Mouse (Mus musculus) layer of hippocampus, adult 9-10 months (tissue): ENCODE data around the gene Olfr645.

Source experiments
- DNase-seq: peaks from one replicate; pipeline ENCODE4 v3.0.0; 2022; ENCODE audit warnings: low spot score

The Olfr645 gene

DNA sequence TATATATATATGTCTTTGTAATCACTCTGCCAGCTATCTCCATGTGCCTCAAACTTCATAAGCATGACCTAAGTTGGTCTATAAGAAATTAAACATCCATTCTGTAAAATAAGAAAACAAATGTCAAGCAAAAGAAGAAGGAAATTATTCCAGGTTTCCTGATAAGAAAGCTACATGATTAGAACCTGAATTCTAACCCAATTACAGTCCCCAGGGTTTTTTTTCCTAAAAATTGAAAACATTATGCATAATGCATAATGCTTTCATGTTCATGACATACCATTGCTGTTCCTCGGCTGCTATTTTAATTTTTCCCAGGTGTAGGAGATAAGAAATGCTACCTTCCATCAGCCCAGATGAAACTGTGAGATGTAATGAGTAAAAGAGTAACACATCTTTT, at the start of gene Olfr645:
Gene Olfr645, minus strand, starts transcription at position 101 of the 400 bp plus-strand sequence.
- DNase-seq, result no peak

GRCm38 (mm10) chr7:104129726-104130125, 44.5 kb upstream of the Olfr645 start, which contains the start of gene Ubqln5:
Gene Ubqln5 (minus strand): TSS chr7:104129826.
- no peak for DNase-seq

DNA sequence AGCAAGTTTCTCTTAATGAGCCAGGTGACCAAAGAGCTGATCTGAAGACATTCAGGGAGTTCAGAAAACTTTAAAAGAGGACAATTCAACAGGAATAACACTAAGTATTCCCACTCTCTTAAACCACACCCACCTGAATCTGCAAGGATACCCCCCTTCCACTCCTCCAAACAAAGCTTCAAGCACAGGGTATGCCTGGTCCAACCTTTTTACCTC, 19.4 kb upstream of the Olfr645 start, which contains the start of gene Olfr646:
Gene Olfr646, plus strand, starts transcription at position 117 of the 216 bp plus-strand sequence.
- DNase-seq, result no peak

DNA sequence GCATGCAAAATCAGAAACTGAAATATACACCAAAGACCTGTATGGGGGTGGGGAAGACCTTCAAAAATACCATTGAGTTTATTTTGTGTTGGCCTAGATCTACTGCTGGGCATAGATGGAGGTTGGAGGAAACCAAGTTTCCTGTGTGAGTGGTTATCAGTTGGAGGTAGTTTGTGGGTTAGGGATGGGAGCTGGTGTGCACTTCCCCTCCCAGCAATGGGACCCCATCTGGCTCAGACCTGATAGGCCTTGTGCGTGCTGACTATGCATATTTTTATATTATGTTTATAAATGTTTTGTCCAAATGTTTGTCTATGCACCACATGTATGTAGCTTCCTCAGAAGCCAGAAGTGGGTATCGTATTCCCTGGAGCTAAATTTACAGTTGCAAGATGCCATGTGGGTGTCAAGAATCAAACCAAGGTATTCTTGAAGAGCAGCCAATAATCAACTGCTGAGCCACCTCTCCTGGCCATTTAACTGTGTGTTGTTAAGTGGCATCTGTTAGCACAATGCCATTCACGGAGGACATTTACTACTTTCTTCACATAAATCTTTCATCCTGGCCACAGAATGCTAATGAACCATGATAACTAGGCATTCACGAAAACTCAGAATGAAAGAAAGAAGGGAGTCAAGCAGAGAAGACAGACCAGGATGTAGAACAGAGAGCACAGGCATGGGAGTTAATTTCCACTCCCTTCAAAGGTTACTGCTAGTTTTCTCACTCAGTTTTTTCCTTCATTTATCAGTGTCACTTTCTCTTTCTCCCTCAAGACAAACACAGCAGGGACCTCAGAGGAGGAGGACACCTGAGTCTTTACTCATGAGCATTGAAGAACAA, 18.9 kb upstream of the Olfr645 start:
- DNase-seq, result no peak

DNA sequence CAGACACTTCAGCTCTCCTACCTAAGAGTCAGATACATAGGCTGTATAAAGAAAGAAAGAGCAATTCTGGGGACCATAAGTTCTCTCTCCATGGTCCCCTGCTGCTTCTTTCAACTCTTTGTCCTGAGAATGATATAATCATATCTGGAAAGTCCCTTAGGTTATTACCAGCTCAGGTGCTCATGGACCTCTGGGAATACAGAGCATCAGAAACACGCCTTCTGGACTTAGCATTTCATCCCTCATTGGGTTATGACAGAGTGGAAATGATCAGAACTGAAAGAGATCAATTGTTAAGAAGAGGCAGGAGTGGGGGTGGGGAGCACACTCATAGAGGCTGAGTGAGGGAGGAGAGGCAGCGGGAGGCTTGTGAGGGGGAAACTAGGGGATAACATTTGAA, 13.5 kb downstream of the Olfr645 start, which contains the start of gene Olfr644:
Gene Olfr644, minus strand, starts transcription at position 101 of the 400 bp plus-strand sequence.
- DNase-seq, result no peak

GRCm38 (mm10) chr7:104061345-104061744, 23.9 kb downstream of the Olfr645 start, which contains the start of gene 4930516K23Rik:
Gene 4930516K23Rik (minus strand): TSS chr7:104061445.
- no peak for DNase-seq

DNA sequence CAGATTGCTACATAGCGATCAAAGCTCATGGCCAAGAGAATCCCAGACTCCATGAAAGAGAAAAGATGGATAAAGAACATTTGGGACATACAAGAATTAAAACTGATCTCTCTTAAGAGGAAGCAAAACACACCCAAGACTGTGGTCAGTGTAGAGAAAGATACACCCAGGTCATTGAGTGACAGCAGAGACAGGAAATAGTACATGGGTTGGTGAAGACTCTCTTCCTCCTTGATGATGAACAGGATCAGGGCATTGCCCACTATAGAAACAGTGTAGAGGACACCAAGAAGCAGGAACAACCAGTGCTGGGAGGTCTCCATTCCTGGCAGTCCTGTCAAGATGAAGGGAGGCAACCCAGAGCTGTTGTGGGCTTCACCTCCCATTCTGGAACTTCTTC, 26.1 kb downstream of the Olfr645 start:
- DNase-seq, result no peak

- DNase-seq, result no peak
Observed at GRCm38 (mm10) chr7:104052566-104052965, 32.7 kb downstream of the Olfr645 start, which contains the start of gene Olfr642. Gene Olfr642 (minus strand): TSS chr7:104052666.

DNA sequence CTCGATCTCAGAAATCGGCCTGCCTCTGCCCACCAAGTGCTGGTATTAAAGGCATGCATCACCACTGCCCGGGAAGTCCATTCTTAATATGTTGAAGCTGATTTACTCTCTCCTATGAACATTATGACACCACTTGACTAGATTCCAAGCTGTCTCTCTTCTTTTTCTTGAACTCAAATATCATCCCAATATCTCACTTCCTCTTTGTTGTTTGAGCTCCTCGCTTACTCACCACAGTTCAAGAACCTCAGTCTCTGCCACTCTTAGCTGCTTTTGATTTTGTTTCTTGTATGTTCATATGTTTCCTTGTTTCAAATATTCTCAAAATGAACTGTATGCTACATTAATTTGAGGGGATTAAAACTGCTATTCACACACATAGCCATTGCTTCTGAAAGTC, 34.5 kb downstream of the Olfr645 start:
- no peak for DNase-seq

GRCm38 (mm10) chr7:104035145-104035544, 50.1 kb downstream of the Olfr645 start, which contains the start of gene Olfr641:
Gene Olfr641 (plus strand): TSS chr7:104035445.
- no peak for DNase-seq
